Mouse (Mus musculus): ENCODE measurements around the gene Dab2ip.

Dab2ip gene

DNA sequence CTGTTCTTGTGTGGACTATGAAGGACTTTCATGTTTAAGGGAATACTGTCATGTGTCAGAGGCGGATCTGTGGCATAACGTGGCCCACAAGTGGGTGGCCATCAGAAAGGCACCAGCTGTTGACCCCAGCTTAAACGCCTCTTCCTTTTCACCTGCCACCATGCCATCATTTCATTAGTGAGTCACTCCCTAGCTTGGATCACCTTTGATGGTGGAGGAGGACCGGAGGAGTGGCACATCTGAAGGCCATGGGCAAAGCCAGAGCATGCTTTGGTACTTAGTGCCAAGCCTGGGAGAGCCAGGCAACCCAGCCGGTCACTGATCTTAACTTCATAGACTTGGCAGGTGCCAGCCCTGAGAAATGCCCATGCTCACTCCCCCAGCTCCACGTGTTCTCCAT, 96.7 kb downstream of the Dab2ip start:
- DNase-seq (ENCODE audit: low read depth): no peak

DNA sequence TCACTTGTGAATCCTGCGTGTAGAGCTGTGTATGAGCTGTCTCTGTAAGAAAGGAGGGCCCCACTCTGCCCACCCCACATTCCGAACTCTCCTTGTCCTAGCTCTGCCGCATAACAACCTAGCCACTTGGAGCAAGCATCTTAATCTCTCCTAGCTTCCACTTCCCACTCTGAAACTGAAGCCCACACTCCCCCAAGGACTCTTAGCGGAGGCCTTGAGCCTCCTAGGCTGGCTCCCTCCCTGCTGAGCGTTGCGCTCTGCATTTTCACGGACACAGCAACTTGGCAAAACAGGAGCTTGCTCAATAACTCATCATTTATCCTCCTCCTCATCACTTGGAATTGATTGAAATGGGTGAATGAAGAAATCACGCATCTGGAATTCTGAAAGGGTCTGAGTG, 97.9 kb downstream of the Dab2ip start:
- DNase-seq (ENCODE audit: low read depth): no peak

DNA sequence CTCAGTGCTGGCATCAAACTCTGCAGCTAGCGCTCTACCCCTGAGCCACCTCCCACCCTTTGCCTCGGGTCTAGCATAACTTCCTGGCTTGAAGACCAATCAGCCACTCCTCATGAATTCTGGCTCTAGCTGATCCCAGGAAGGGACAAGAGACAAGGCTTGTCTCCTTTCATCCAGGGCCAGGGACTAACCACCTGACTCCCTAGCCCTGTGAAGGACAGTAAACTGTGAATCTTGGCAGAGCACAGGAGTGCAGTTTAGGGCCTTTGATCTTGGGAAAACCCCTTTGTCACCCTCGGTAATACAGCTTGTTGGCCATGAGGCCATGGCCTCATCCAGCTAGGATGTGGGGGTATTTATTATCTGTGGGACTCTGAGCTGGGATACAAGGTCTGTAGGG, 100.2 kb downstream of the Dab2ip start:
- no peak for DNase-seq (ENCODE audit: low read depth)

- no peak for DNase-seq (ENCODE audit: low read depth)
Observed at GRCm38 (mm10) chr2:35659578-35660194, 101.6 kb downstream of the Dab2ip start.

DNA sequence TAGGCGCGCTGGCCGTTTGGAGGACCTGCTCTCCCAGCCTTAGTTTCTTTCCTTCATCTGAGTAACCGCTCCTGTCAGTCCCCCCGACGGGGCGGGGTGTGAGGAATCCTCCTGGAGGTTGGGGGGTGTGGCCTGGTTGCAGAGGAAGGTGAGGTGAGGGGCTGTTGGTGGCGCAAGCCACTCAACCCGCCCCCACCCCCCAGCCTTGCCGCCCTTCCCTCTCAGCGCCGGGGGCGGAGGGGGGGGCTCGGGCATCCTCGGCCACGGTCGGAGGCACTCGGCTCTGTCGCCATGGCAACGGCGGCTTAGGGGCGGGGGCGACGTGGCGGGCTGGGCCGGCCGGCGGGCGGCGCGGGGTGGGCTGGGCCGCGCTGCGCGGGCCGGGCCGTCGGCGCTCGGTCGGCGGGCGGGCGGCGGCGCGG, 102.9 kb downstream of the Dab2ip start:
- DNase-seq (ENCODE audit: low read depth): no peak

- no peak for DNase-seq (ENCODE audit: low read depth)
Observed at GRCm38 (mm10) chr2:35661454-35662000, 103.5 kb downstream of the Dab2ip start.

DNA sequence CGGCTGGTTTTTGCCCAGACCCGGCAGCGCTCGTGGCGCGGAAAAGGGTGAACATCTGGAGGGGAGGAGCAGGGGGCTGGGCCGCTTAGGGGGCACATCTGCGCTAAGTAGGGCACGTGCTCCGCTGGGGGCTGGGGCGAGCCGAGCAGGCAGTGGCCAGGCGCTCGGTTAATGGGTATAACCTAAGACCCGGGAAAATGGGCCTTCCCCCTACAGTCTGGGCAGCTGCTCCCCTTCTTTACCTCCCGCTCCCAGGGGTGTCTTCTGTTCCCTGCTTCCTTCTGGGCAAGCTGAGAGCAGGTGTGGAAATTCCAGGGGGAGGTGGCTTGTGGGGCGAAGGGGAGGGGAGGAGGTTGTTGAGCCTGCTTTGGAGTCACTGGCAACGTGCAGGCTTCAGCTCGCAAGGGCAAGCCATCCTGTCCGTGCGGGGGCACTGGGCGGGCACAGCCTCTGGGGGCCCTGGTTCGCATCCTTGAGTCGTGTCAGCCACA, 104.0 kb downstream of the Dab2ip start:
- no peak for DNase-seq (ENCODE audit: low read depth)

- DNase-seq (ENCODE audit: low read depth): no peak
Observed at GRCm38 (mm10) chr2:35662738-35663550, 104.9 kb downstream of the Dab2ip start.

GRCm38 (mm10) chr2:35667746-35668145, 109.7 kb downstream of the Dab2ip start:
- no peak for DNase-seq (ENCODE audit: low read depth)

GRCm38 (mm10) chr2:35669217-35669616, 111.2 kb downstream of the Dab2ip start:
- no peak for DNase-seq (ENCODE audit: low read depth)

- DNase-seq (ENCODE audit: low read depth): no peak
Observed at GRCm38 (mm10) chr2:35669748-35670147, 111.7 kb downstream of the Dab2ip start.

GRCm38 (mm10) chr2:35670300-35670699, 112.2 kb downstream of the Dab2ip start:
- no peak for DNase-seq (ENCODE audit: low read depth)

- no peak for DNase-seq (ENCODE audit: low read depth)
Observed at GRCm38 (mm10) chr2:35671980-35672910, 114.2 kb downstream of the Dab2ip start.

- no peak for DNase-seq (ENCODE audit: low read depth)
Observed at GRCm38 (mm10) chr2:35673181-35673580, 115.1 kb downstream of the Dab2ip start.

DNA sequence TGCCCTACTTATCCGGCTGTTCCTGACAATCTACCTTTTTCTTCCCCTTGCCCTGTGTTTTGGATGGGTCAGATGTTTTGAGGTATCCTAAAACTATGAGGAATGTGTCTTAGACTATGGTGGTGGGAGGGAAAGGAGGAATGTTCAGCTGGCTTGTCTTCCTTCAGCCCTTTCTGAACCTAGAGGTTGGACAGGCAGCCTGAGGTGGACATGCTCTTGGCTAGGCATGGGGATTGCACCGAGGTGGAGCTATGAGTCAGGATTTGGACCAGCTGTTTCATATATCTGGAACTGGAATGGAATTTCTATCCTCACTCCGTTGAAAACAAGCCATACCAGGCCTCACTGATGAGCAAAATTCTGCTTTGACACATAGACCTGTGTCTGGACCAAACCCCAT, 115.9 kb downstream of the Dab2ip start:
- DNase-seq (ENCODE audit: low read depth): peak; percentile 68

DNA sequence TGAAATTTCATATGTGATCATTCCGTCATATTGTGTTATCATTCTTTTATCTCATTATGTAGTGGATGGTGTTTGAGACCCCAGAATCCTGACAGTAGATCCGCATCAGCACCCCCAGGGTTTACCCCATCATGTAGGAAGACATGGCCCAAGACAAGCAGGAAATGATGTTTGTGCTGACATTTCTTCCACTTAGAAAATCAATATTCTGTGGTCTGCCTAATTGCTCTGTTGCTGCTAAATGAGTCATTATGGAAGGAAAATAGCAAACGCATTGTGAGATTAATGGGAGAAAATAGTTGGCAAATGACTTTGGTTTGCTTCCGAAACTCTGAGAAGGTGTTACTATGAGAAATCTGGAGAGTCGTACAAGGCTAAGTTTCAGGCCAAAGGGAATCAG, 116.4 kb downstream of the Dab2ip start:
- no peak for DNase-seq (ENCODE audit: low read depth)

- DNase-seq (ENCODE audit: low read depth): no peak
Observed at GRCm38 (mm10) chr2:35676075-35676665, 118.1 kb downstream of the Dab2ip start.

DNA sequence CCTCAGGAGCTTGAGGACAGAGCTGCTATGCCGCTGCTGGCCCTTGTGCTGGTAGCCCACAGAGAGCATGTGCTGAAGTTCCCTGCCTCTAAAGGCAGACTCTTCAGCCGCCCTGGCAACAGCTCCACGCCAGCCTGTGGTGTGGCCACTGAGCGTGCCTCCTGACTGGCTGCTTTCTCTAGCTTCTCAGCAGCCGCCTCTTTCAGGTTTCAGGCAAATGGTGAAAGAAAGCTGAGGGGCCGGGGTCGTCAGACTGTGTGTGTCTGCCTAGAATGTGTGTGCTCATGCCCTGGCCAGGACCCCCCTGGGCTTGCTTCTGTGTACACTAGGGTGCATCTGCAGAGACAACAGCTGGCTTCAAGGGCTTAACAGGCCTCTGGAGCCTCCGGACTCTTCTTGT, 119.8 kb downstream of the Dab2ip start:
- DNase-seq (ENCODE audit: low read depth): no peak

GRCm38 (mm10) chr2:35678440-35678839, 120.4 kb downstream of the Dab2ip start:
- no peak for DNase-seq (ENCODE audit: low read depth)

DNA sequence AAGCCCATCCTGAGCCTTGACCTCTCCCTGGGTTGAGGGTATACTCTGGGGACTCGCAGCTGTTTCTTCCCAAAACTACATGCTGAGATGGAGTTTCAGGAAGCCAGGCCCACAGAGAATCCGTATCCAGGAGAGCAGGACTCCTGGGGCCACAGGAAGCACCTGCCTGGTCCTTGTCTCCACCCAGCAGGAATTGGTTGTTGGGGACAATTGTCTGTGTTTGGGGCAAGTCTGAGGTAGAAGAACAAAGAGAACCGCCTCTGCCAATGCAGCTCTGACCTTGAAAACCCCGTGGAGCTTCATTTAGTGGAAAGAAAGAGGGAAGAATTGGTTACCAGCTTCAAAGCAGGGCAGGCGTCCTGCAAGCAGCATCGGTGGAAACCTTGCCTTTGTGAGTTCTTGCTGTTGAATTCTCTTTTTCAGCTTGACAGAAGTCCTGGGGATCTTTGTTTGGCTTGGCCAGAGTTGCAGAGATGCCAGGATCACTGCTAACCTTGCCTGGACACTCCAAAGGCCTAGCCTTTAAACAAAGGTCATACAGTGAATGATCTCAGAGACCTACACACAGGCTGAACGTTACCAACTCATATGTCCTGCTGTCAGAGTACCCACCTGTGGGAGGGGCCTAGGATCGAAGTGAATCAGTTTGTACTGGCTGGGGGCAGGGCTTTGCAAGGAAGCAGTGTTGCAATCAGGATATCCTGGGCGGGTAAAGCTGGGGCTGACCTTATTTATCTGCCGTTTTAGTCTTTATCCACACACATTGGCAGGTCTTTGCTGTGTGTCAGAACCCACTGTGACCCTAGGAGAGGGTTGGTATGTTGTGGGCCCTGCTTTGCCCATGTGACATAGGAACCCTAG, 122.0 kb downstream of the Dab2ip start:
- no peak for DNase-seq (ENCODE audit: low read depth)

DNA sequence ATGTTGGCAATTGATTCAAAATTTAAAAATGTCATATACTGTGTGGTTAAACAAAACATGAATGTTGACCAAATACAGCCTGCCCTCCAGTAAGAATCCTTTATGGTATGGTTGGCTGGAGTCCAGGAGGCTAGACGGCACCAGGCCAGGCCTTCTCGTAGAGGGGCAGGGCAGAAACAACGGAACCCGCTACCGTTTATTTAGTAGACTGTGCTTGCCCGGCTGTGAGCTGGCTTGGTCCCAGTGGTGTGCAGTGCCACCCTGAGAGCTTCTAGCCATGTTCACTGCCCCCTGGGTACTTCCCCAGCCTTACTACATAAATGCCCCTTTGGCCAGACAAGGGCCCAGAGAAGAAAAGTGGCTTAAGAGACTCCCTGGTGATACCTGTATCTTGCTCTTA, 122.8 kb downstream of the Dab2ip start:
- DNase-seq (ENCODE audit: low read depth): no peak

Data from fibroblast of lung, adult 2 months (primary cell).